Mouse (Mus musculus): Measurements from ENCODE around the gene Nfkbia.

The Nfkbia gene

DNA sequence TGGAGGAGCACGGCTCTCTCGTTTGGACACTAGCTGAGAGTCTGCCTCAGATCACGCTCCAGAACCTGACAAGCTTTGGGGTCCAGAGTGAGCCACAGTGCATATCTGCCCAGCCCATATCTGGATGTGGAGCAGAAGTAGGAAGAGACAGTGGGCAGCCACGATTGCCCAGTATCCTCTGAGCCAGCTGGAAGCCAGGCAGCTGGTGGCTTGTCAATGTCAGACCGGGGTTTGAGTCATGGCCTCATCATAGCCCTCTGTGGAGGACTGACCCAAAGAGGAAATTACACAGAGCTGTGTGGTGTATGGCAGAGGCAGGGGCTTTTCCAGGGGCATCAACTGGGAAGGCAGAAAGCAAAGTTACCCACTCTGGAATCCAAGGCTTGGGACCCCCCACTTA is 25.6 kb downstream of the Nfkbia start:
- DNase-seq (ENCODE audit: extremely low read depth, low read depth, low spot score) = no peak

DNA sequence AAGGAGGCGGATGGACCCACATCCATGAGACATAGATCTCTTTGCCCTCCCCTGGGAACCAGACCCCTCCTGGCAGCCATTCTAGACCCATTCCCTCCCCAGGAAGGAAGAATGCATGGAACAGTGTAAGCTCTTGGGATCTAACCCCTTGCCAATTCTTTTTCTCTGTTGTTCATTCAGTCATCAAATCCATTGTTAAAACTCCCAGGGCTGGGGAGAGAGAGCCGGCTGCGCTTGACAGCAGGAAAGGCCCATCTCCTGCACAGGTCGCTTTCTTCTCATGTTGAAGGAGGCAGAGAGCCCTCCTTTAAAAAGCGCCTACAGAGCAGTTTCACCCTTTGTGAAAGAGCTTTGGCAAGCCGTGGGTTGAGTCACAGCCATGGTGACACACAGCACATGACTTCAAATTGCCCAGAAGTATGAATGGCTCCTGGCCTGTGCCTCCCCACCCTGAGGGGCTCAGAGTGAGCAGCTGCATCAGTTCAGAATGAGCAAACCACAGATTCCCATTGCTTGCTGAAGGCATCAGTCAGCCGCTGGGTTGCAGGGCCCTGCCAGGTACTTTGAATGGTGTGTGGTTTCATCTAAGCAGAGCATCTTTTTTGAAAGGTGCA is 26.3 kb downstream of the Nfkbia start:
- DNase-seq (ENCODE audit: extremely low read depth, low read depth, low spot score) = no peak

DNA sequence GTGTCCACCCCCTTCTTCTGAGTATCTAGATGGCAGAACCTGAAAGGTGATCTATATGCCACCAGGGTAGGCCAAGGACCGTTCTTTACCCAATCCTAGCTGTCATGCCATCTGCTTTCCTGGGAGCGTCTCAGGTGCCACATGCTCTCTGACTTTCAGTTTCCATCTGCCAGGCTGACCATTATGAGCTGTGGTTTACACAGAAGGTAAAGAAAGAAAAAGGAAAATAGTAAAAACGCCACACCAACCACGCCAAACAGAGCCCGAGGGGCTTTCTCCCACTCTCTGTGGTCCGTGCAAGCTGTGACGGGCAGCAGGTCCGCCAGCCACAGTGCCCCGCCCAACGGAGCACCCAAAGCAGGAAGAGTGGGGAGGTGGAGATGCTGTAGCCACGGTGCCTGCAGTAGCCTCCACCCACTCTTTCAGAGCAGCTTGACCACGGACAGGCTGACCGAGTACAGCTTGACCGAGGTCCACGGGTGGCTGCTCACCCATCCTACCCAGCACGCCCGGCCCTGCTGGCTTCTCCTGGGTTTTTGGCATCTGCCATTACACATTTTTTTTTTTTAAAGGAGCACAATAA is 27.0 kb downstream of the Nfkbia start:
- DNase-seq (ENCODE audit: extremely low read depth, low read depth, low spot score) = no peak

DNA sequence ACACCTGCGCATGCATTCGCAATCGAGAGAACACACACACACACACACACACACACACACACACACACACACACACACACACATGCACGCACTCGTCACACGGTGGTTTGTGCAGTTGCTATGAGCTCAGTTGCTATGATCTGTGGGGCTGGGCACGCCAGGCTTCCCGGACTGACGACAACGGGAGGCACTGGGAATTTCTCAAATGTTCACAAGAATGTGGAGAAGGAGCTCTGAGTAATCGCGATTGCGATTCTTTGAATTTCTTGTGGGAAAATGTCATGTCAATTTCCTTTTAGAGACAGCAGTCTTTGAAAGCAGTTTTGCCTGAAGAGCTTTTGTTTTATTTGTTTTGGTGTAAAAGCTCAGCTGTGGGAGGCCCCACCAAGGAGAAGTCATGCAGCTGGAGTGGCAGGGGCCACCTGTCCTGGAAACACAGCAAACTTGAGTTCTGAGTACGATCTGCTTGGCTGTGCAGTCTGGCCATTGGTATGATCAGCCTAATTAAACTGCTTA is 27.5 kb downstream of the Nfkbia start:
- DNase-seq (ENCODE audit: extremely low read depth, low read depth, low spot score) = no peak

DNA sequence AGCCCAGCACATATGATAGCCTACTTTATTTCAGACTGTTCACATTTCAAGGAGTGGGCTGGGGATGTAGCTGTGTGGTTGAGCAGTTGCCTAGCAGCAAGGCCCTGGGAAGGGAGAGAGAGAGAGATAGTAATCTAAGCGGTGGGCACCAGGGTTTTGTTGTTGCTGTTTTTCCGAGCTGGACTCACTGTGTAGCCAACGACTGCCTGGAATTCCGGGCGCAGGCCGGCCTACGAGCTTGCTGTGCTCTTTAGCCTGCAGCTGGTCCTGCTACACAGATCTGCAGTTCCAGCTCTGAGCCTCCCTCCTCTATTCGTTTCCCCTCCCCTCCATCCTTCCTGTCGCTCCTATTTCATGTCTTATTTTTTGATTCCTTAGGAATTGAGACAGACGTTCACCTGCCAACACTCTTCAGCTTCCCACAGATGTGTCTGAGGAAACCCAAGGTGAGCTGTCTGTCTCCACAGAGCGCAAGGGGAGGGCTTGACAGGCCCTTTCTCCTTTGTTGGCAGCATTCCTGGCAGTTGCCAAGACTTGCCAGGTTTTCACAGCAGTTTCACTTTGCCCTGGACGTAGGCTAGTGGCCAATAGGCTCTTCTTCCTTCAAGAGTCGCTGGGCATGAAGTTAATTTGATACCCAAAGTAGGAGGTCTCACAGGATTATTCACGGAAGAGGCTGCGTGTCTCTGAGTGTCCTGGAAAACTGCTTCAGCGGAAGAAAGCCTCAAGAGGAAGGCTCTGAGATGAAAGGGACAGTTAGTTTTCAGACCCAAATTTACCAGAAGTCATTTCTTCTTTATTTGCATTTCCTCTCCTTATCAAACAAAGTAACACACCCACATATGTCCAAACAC is 28.2 kb downstream of the Nfkbia start:
- no peak for DNase-seq (ENCODE audit: extremely low read depth, low read depth, low spot score)

DNA sequence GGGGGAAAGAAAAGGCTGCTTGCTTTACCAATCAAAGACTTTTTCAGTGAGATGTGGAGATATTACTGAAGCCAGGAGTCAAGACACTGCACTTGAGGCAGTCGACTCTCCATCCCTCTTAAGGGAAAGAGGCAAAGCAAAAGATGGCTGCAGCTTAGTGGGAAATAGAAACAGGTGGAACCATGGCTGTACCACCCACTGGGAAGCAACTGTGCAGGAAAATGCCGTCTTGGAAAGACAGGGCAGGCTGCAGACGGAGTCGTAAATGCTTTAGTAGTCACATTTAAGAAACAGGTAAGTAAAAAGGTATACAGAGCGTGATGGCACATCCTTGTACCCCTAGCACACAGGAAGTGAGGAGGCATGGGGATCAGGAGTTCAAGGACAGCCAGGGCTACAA is 29.4 kb downstream of the Nfkbia start:
- no peak for DNase-seq (ENCODE audit: extremely low read depth, low read depth, low spot score)

DNA sequence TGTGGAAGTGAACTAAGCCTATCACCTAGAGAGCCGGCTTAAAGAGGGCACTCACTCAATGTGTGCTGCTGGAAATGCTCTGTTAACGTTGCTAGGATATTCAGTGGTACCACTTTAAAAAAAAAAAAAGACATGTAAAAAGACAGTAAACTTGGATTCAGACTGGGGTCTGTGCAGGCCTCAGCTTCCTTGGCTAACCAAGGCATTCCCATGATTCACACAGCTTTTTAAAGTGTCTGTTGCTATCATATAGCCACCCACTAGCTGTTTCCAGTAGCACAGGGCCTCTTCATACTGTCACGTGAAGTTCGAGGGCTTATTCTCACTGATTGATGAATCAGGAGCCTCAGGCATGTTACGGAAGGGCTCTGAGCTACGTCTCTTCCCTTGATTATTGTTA is 30.0 kb downstream of the Nfkbia start:
- no peak for DNase-seq (ENCODE audit: extremely low read depth, low read depth, low spot score)

DNA sequence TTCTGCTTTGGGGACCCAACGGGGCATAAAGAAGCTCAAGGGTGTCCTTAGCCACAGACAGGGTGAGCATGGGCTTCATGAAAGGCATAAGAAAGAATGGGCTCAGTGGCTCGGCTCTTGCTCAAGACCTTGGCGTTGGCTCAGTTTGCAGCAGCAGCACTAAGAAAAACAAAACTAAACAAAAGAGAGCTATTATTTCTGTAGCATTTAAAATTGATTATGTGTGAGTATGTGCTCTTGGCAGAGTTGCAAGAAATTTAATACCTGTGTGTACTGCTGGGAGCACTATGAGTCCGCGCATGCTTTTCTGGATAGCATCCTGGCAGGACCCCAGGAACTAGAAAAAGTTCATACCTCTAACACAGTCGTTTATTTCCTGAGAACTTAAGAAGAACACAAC is 30.7 kb downstream of the Nfkbia start:
- DNase-seq (ENCODE audit: extremely low read depth, low read depth, low spot score) = no peak

DNA sequence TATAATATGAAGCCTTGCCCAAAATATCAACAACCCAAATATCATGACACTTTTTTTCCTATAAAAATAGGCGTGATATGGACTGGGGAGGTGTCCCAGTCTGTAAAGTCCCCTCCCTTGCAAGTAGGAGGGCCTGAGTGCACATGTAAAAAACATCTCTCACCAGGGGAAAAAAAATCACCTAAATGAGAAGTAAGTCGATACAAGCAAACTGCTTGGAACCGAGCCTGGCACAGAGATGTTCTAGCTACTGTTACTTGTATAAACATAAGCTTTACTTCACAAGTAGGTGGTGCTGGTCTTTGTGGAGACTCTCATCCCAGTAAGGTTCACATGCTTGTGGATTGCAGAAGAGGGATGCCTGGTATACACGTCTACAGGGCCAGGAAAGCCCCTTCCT is 31.5 kb downstream of the Nfkbia start:
- no peak for DNase-seq (ENCODE audit: extremely low read depth, low read depth, low spot score)

DNA sequence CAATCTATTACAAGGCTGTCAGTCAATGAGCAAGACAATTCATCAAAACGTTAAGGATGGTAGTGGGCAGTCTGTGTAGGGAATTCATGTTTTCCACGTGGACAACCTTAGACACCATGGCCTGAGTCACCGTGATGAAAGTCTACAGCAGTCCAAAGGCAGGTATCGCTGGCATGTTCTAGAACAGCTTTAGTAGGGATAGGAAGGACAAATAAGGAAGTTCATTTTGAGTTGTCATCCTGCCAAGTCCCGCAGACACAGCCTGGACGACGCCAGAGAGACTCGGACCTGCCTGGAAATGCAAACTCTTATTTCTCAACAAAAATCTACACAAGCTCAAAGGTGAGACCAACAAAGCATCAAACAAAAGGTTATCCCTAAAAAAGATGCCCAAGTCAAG is 32.7 kb downstream of the Nfkbia start:
- no peak for DNase-seq (ENCODE audit: extremely low read depth, low read depth, low spot score)

DNA sequence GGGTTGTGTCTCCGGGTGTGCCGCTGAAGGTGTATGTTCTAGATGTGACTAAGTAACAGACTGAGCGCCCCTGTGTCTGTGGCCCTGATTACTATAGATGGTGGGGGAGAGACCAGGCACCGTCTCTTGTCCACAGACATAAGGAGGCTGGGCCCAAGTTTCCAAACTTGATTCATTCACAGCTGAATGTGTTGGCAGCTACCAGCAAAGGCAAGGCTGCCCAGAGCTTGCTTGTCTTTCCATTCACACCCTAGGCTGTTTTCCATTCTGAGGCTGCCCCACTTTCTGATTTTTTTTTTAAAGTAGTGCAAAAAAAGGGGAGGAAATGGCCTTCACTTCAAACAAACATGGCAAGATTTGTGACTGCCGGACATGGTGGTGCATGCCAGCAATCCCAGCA is 35.6 kb downstream of the Nfkbia start:
- no peak for DNase-seq (ENCODE audit: extremely low read depth, low read depth, low spot score)

DNA sequence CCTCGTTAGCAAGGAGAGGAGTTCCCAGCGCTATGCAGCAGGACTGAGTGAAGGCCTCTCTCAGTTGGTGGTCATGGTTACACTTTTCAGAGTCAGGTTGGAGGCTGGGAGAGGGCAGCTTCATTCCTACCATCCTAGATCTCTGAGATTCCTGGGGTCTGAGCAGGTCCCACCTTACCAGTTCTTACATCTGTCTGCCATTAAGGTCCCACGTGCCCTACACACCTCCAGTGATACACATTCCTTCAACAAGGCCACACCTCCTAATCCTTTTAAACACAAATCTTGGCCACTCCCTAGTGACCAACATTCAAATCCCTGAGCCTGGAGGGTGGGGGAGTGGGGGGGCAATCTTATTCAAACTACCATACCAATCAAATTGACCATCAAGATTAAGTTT is 36.3 kb downstream of the Nfkbia start:
- DNase-seq (ENCODE audit: extremely low read depth, low read depth, low spot score) = no peak

DNA sequence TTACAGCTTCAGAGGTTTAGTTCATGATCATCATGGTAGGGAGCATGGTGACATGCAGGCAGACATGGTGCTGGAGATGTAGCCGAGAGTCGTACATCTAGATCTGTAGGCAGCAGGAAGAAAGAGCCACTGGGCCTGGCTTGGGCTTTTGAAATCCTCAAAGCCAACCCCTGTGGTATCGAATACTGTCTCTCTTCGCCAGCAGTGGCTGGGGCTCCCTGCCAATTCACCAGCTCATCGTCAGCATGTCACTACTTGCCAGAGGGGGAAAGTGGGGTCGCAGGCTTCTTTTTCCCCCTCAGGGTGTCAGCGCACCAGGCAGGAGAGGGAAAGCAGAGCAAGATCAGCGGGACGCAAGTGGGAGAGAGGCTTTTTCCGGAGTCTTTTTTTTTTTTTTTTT is 37.2 kb downstream of the Nfkbia start:
- DNase-seq (ENCODE audit: extremely low read depth, low read depth, low spot score) = no peak

DNA sequence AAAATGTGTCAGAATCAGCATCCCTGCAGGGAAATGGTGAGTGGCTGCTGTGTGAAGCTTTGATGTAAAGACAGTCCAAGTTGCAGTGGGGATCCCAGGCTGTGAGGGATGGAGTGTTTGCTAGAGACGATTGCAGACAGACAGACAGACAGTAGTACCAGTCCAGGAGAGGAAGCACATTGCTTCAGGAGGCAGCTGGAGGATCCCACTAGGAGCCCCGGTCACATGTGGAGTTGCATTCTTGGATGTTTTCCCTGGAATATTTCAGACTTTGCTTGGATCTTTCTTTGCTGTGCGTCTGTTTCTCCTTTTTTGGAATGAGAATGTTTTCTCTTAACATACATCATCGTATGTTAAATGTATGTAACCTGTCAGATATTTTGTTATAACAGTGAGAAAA is 38.5 kb downstream of the Nfkbia start:
- DNase-seq (ENCODE audit: extremely low read depth, low read depth, low spot score) = no peak

DNA sequence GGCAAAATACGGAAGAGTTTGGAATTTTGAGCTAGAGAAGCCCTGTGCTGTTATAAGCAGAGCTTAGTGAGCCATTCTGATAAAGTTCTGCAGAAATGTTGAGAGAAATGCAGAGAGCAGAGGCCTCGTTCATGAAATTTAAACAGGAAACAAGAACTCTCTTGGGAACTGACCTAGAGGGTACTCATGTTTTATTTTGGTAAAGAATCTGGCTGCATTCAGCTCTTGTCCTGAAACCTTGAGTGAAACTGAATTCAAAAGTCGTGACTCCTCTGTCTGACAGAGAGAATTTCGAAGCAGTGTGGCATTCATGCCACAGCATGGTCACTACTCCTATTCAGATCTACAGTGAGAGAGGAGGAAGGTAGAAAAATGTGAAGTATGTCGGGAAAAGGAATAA is 39.6 kb downstream of the Nfkbia start:
- no peak for DNase-seq (ENCODE audit: extremely low read depth, low read depth, low spot score)

DNA sequence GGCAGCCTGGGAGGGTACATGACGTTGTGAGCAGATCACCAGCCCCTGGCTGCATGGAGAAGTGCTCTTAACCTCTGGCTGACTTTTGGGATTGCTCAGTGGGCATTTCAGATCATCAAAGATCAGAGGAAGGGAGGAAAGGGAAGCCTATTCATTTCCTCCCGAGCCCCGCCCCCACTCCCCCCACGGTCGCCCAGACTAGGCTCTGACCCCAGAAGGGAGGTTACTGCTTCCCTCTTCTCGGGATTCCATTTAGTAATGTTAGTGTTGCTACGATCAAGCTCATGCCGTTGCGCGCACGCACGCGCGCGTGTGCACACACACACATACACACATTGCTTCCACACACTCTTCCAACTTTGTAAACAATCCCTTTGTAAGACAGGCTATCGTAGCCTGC is 42.0 kb downstream of the Nfkbia start:
- no peak for DNase-seq (ENCODE audit: extremely low read depth, low read depth, low spot score)

DNA sequence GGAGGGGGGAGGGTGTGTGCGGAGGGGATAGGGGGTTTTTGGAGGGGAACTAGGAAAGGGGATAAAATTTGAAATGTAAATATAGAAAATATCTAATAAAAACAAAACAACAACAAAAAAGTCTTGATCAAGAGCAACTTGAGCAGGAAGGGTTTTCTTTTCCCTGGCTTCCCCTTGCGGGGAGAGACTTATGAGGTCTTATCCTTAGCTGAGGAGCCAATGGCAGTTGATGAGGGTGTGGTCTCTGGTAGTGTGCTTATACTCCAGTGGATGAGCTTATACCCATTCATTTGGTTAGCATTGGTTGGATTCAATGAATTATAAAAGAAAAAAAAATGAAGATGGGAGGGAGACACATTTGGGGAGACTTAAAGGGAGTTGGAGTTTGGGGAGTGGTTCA is 43.4 kb downstream of the Nfkbia start:
- no peak for DNase-seq (ENCODE audit: extremely low read depth, low read depth, low spot score)

DNA sequence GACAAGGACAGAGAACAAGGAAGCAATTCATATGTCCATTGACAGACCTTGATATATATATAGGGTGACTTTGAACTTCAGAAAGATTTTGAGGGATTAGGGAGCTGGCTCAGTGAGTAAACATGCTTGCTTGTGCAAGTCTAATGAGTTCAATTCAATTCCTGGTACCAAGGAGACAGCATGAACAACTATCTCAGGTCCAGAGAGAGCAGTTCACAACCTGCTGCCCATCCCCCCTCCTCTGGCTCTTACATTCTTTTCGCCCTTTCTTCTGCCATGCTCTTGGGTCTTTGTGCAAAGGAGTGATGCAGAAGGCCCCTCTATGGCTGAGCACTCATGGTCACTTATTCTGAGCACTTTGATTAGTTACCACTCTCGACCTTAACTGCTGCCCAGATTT is 44.0 kb downstream of the Nfkbia start:
- DNase-seq (ENCODE audit: extremely low read depth, low read depth, low spot score) = no peak

DNA sequence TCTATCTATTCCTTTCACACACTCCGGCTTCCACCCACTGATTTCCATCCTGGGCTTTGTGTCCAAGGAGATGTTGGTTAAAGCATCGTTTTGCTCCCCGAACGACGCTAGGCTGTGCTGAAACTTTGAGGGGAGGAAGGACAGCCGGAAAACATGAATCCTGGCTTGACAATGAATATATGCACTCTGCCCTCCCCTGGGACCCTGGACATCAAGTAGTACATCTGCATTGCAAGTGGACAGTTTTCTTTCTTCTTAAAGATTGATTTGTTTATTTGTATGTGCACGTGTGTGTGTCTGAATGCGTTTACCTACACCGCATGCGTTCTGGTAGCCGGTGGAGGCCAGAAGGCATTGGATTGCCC is 45.1 kb downstream of the Nfkbia start:
- DNase-seq (ENCODE audit: extremely low read depth, low read depth, low spot score) = no peak

DNA sequence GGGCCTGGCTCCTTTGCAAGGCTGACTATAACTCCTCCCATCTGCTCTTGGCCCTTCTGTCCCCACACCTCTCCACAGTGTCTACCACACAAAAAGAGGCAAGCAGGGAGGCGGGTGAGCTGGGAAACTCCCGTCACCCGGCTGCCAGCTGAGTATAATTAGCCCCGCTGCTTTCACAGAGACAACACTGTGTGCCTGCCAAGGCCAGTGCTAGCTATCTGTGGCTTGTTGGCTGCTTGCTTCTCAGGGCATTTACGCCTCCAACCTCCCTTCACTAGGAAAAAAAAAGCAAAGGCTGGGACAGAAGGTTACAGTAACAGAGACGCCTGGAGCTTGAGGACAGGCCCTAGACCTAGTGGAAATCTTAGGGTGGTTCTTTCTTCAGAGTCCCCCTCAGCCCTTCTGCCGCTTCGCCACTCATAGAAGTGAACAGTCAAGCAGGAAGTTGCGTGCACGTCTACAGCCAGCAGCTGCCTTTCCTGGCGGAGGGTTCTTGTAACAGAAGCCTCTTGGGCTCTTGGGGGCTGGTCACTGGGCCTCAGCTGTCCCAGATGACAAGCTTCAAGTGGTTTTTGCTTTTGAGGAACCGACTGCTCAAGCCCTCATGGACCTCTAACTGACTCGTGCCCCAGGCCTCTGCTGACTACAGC is 45.6 kb downstream of the Nfkbia start:
- DNase-seq (ENCODE audit: extremely low read depth, low read depth, low spot score) = peak; percentile 82

DNA sequence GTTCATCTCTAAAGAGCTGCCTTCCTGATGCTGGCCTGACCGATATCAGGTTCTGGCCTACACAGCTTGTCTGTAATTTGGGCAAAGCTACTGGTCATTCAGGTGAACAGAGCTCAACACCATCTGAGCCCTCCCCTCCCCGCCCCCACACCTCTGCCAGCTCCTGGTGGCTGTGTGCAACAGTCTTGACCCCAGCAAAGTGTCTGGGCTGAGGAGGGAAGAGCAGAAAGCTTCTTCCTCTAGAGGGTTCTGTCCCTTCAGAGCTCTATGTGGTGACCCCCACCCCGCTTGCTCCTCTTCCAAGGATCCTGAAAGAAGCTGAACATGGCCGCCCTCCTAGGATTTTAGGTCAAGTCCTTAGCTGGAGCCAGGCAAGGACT is 46.1 kb downstream of the Nfkbia start:
- DNase-seq (ENCODE audit: extremely low read depth, low read depth, low spot score) = no peak

DNA sequence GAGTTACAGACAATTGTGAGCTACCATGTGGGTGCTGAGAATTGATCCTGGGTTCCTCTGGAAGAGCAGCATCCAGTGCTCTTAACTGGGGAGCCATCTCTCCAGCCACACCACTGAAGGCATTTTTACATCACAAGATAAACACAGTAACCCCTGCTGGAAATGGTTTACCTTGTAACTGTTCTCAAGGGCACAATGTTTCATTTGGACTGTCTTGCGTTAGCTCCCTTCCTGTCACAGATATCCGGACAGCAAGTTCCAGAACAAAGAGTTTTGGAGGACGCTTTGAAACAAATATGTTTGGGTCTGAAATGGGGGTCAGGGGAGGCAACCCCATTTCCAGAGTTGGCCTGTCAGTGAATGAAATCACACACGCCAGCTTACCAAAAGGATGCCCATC is 46.9 kb downstream of the Nfkbia start:
- DNase-seq (ENCODE audit: extremely low read depth, low read depth, low spot score) = no peak

Data from fat pad, adult 2 months (tissue).